ENCODE assay signal across 9 mouse cellular contexts in genomic region chr15:98568256-98569033, GRCm38 (mm10). TPM values are rescaled to one million over a fixed set of nuclear protein-coding genes. Genes with fewer than 3 reads are reported as not detected.
DNase-seq lines count a peak whose midpoint lies in the region; ATAC-seq and TF ChIP-seq lines count a peak whose summit lies in the region.
"Had no signal": no experiment of that assay in that cellular context is flagged by ENCODE, and none has a peak within 500 bp of the region (broad histone marks: within the 10 kb centered on the region; RNA-seq: fewer than 3 reads in every experiment).

No protein-coding gene starts in this region.

- peak overlapping the region; percentile 86 for H3K27ac ChIP-seq in thymus, adult 2 months (ENCODE audit: control insufficient read depth, insufficient read depth, low read length)
- H3K27ac ChIP-seq in forebrain, embryonic 14.5 days (ENCODE audit: low read depth, low read length), result peak overlapping the region; percentile 89
- H3K27ac ChIP-seq in liver, adult 2 months (replicated peaks; ENCODE audit: insufficient read depth, low read depth, low read length), result peak overlapping the region; percentile 71

- no peaks in the 10 kb centered on the region for H3K27me3 ChIP-seq in thymus, adult 2 months (ENCODE audit: control insufficient read depth, insufficient read depth, low read length)
- H3K27me3 ChIP-seq in forebrain, embryonic 14.5 days (replicated peaks; ENCODE audit: control insufficient read depth, insufficient read depth, low read length), result no peaks in the 10 kb centered on the region
- H3K27me3 ChIP-seq in liver, adult 2 months (ENCODE audit: control insufficient read depth, insufficient read depth, low read length), result no peaks in the 10 kb centered on the region

- TF ChIP-seq POLR2A in thymus, adult 2 months (IDR thresholded peaks at IDR 0.05; ENCODE audit: control insufficient read depth, extremely low read depth, insufficient read depth, low read length, poor library complexity), result no peak
- TF ChIP-seq POLR2A in liver, adult 2 months (IDR thresholded peaks at IDR 0.05; ENCODE audit: extremely low read depth, insufficient read depth, low read length), result no peak

- peaks cover 13% of the 10 kb centered on the region for H3K4me1 ChIP-seq in thymus, adult 2 months (replicated peaks; ENCODE audit: control insufficient read depth, insufficient read depth, low read length)
- H3K4me1 ChIP-seq in forebrain, embryonic 14.5 days (ENCODE audit: control insufficient read depth, insufficient read depth, low read length), result peaks cover 20% of the 10 kb centered on the region
- peaks cover 10% of the 10 kb centered on the region for H3K4me1 ChIP-seq in liver, adult 2 months (ENCODE audit: control insufficient read depth, insufficient read depth, low read length)

- peak overlapping the region; percentile 84 for H3K9ac ChIP-seq in forebrain, embryonic 14.5 days (ENCODE audit: low read length)
- H3K9ac ChIP-seq in liver, adult 2 months (ENCODE audit: low read depth, low read length), result peak overlapping the region; percentile 81

- H3K36me3 ChIP-seq in thymus, adult 2 months (ENCODE audit: control insufficient read depth, insufficient read depth, low read length), result 0 out of 2 replicates have a peak, but pooled peaks cover 4% of the 10 kb centered on the region
- H3K36me3 ChIP-seq in forebrain, embryonic 14.5 days (ENCODE audit: control insufficient read depth, insufficient read depth, low read length), result peaks cover 12% of the 10 kb centered on the region; the same call in 1 of the 2 replicates
- no peaks in the 10 kb centered on the region for H3K36me3 ChIP-seq in liver, adult 2 months (ENCODE audit: control insufficient read depth, insufficient read depth, low read length)

- no peaks in the 10 kb centered on the region for H3K9me3 ChIP-seq in forebrain, embryonic 14.5 days (replicated peaks; ENCODE audit: control insufficient read depth, low read length)

- H3K79me2 ChIP-seq in liver, adult 2 months (ENCODE audit: control insufficient read depth, insufficient read depth, low read length), result peaks cover 15% of the 10 kb centered on the region; the same call in 1 of the 2 replicates

- 12% methylated on average over 22 of the region's 22 CpGs for WGBS in thymus, adult 2 months
- 10% methylated on average over 22 of the region's 22 CpGs for WGBS in forebrain, embryonic 14.5 days
- 3% methylated on average over 22 of the region's 22 CpGs for whole genome bisulfite sequencing in liver, adult 2 months

- peak; percentile 24 for DNase-seq in CD4-positive, CD25-positive, alpha-beta regulatory T cell, adult 2 months (ENCODE audit: low read depth, low spot score)
- DNase-seq in thymus, adult 2 months, result no peak
- no peak for DNase-seq in thymus, postnatal 10 days (ENCODE audit: low spot score in 2 of 2)
- peak; percentile 4 for DNase-seq in forebrain, embryonic 14.5 days (ENCODE audit: low spot score)
- peak; percentile 35 for DNase-seq in liver, adult 2 months (ENCODE audit: extremely low read depth, low read depth, low spot score)
- peak; percentile 37 for DNase-seq in retina, postnatal 1 day

- peak overlapping the region; percentile 78 for H3K4me3 ChIP-seq in thymus, adult 2 months (ENCODE audit: control insufficient read depth, insufficient read depth, low read length)
- H3K4me3 ChIP-seq in forebrain, embryonic 14.5 days (ENCODE audit: low read depth, low read length), result peak overlapping the region; percentile 92
- H3K4me3 ChIP-seq in liver, adult 2 months (ENCODE audit: insufficient read depth, low read depth, low read length), result peak overlapping the region; percentile 74

- ATAC-seq in CD4-positive, CD25-positive, alpha-beta regulatory T cell, adult 4 months, result no peak
- ATAC-seq in forebrain, embryonic 14.5 days, result peak; percentile 8; the same call in 1 of the 2 replicates
- no peak for ATAC-seq in activated CD4-positive, CD25-positive, alpha-beta regulatory T cell, adult 4 months

- peak overlapping the region; percentile 50 for H3K4me2 ChIP-seq in forebrain, embryonic 14.5 days (ENCODE audit: low read length)

- no peak for TF ChIP-seq CTCF in thymus, adult 2 months (IDR thresholded peaks at IDR 0.05; ENCODE audit: borderline replicate concordance, control insufficient read depth, extremely low read depth, insufficient read depth, low read length, poor library complexity)
- no peak for TF ChIP-seq CTCF in liver, adult 2 months (IDR thresholded peaks at IDR 0.05; ENCODE audit: low read depth, low read length)

RNA-seq across cellular contexts. Expression of gene Ccnt1, which starts 2.3 kb away (rescaled TPM):
- polyA plus RNA-seq in CD4-positive, CD25-positive, alpha-beta regulatory T cell, adult 4 months (2017; shearing (Covaris generic)), result 100 to 1,000 TPM; 103 to 104 TPM
- 26.8 and 32.0 TPM in 2 replicates for polyA plus RNA-seq in thymus, adult 2 months (2012; rRNA removed)
- polyA plus RNA-seq in forebrain, embryonic 14.5 days (2014; fragmentation: Nextera tagmentation; extraction: Ambion mirVana), result 51.3 and 61.7 TPM in 2 replicates
- 13.5 and 13.8 TPM in 2 replicates for total RNA-seq in liver, adult 2 months (2014; rRNA removed)
- polyA plus RNA-seq in liver, adult 2 months (2012; rRNA removed), result 5.4 and 7.4 TPM in 2 replicates
- 10 to 100 TPM; 71.1 to 73.1 TPM for polyA plus RNA-seq in activated CD4-positive, CD25-positive, alpha-beta regulatory T cell, adult 4 months (2017; shearing (Covaris generic))

RNA-seq across cellular contexts. Expression of gene 4930415O20Rik, which starts 2.4 kb away (rescaled TPM):
- not detected for polyA plus RNA-seq in CD4-positive, CD25-positive, alpha-beta regulatory T cell, adult 4 months (2017; shearing (Covaris generic))
- polyA plus RNA-seq in thymus, adult 2 months (2012; rRNA removed), result 0.31 TPM in 1 of 2 replicates, not detected in the other
- not detected in 2 replicates for polyA plus RNA-seq in forebrain, embryonic 14.5 days (2014; fragmentation: Nextera tagmentation; extraction: Ambion mirVana)
- not detected in 2 replicates for total RNA-seq in liver, adult 2 months (2014; rRNA removed)
- not detected in 2 replicates for polyA plus RNA-seq in liver, adult 2 months (2012; rRNA removed)
- not detected for polyA plus RNA-seq in activated CD4-positive, CD25-positive, alpha-beta regulatory T cell, adult 4 months (2017; shearing (Covaris generic))
- total RNA-seq: layer of hippocampus, adult 18-20 months had no signal

RNA-seq across cellular contexts. Expression of gene Kansl2, which starts 34.4 kb away (rescaled TPM):
- 10 to 100 TPM; 27.2 to 36.2 TPM for polyA plus RNA-seq in CD4-positive, CD25-positive, alpha-beta regulatory T cell, adult 4 months (2017; shearing (Covaris generic))
- 71.6 and 78.4 TPM in 2 replicates for polyA plus RNA-seq in thymus, adult 2 months (2012; rRNA removed)
- 134 and 135 TPM in 2 replicates for polyA plus RNA-seq in forebrain, embryonic 14.5 days (2014; fragmentation: Nextera tagmentation; extraction: Ambion mirVana)
- total RNA-seq in liver, adult 2 months (2014; rRNA removed), result 17.9 and 22.2 TPM in 2 replicates
- polyA plus RNA-seq in liver, adult 2 months (2012; rRNA removed), result 18.0 and 21.9 TPM in 2 replicates
- 10 to 100 TPM; 29.0 to 35.9 TPM for polyA plus RNA-seq in activated CD4-positive, CD25-positive, alpha-beta regulatory T cell, adult 4 months (2017; shearing (Covaris generic))

RNA-seq across cellular contexts. Expression of gene Adcy6, which starts 41.4 kb away (rescaled TPM):
- 1 to 10 TPM; 1.1 to 1.5 TPM for polyA plus RNA-seq in CD4-positive, CD25-positive, alpha-beta regulatory T cell, adult 4 months (2017; shearing (Covaris generic))
- 211 and 230 TPM in 2 replicates for polyA plus RNA-seq in thymus, adult 2 months (2012; rRNA removed)
- polyA plus RNA-seq in forebrain, embryonic 14.5 days (2014; fragmentation: Nextera tagmentation; extraction: Ambion mirVana), result 6.4 and 10.4 TPM in 2 replicates
- 8.9 and 11.8 TPM in 2 replicates for total RNA-seq in liver, adult 2 months (2014; rRNA removed)
- 13.7 and 16.3 TPM in 2 replicates for polyA plus RNA-seq in liver, adult 2 months (2012; rRNA removed)
- polyA plus RNA-seq in activated CD4-positive, CD25-positive, alpha-beta regulatory T cell, adult 4 months (2017; shearing (Covaris generic)), result under 1 TPM; 0.36 to 0.56 TPM

Comparison
In these comparisons a context has a peak if more than half of its experiments do, and no peak if none do; other contexts are left out.
1. DNase-seq: peak in CD4-positive, CD25-positive, alpha-beta regulatory T cell, adult 2 months (single experiment), forebrain, embryonic 14.5 days (single experiment), liver, adult 2 months (single experiment) and retina, postnatal 1 day (single experiment); none in thymus, adult 2 months (single experiment) and thymus, postnatal 10 days (0 of 2).
2. Peak in every context shown above with its lines, with median percentiles within 50 percentile points of each other: H3K27ac ChIP-seq and H3K4me3 ChIP-seq.